Comparison of ENCODE assay signal across 20 mouse cellular contexts in the genomic region with DNA sequence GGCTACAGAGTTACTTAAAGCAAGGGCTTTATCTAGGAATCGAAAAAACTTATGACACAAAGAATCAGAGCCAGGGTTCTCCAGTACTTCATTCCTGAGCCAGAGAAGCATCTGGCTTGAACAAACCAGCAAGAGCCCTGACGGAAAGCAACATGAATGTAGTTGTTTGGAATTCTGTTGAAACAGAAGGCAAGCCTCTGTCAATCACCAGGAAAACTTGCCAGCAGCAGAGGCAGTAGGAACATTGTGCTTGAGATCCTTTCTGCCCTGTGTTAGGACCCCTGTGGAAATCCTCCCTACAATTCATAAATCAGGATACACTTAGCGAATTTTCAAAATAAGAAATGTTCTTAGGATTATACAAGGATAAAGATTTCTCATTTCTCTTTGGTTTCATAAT.
DNase-seq lines count a peak whose midpoint lies in the region; ATAC-seq lines count a peak whose summit lies in the region.
"Had no signal": no experiment of that assay in that cellular context is flagged by ENCODE, and none has a peak within 500 bp of the region (broad histone marks: within the 10 kb centered on the region; RNA-seq: fewer than 3 reads in every experiment).

No protein-coding gene starts in this region.

- H3K27me3 ChIP-seq in forebrain, embryonic 11.5 days (ENCODE audit: control insufficient read depth, insufficient read depth, low read length) = no peaks in the 10 kb centered on the region
- no peaks in the 10 kb centered on the region for H3K27me3 ChIP-seq in forebrain, embryonic 12.5 days
- no peaks in the 10 kb centered on the region for H3K27me3 ChIP-seq in midbrain, embryonic 12.5 days
- H3K27me3 ChIP-seq in midbrain, embryonic 15.5 days (replicated peaks) = no peaks in the 10 kb centered on the region
- no peaks in the 10 kb centered on the region for H3K27me3 ChIP-seq in forebrain, embryonic 16.5 days (replicated peaks; ENCODE audit: control insufficient read depth, insufficient read depth, low read length)
- H3K27me3 ChIP-seq: liver, embryonic 15.5 days; megakaryocyte, embryonic 14.5 days; neural tube, embryonic 15.5 days had no signal

- H3K9me3 ChIP-seq in forebrain, embryonic 11.5 days (ENCODE audit: control insufficient read depth, low read length) = no peaks in the 10 kb centered on the region
- no peaks in the 10 kb centered on the region for H3K9me3 ChIP-seq in forebrain, embryonic 12.5 days
- no peaks in the 10 kb centered on the region for H3K9me3 ChIP-seq in midbrain, embryonic 12.5 days
- no peaks in the 10 kb centered on the region for H3K9me3 ChIP-seq in midbrain, embryonic 15.5 days
- H3K9me3 ChIP-seq in forebrain, embryonic 16.5 days (ENCODE audit: control insufficient read depth, low read length) = no peaks in the 10 kb centered on the region
- H3K9me3 ChIP-seq: liver, embryonic 15.5 days; megakaryocyte, embryonic 14.5 days; neural tube, embryonic 15.5 days had no signal

- DNase-seq in forebrain, embryonic 11.5 days (ENCODE audit: low spot score) = no peak
- peak; percentile 6 to 45 for DNase-seq in layer of hippocampus, postnatal 14 days (ENCODE audit: low spot score in 2 of 2)
- DNase-seq in frontal cortex, postnatal 14 days (ENCODE audit: low spot score in 2 of 2) = no peak
- DNase-seq: adrenal gland, postnatal 10 days; B cell, adult 2 months; cerebellum, adult 9-11 months; heart, postnatal 14 days; kidney, adult 8-10 months; kidney, postnatal 25 days; lung, postnatal 10 days; right cerebral cortex, postnatal 4 days had no signal

- no peak overlapping the region for H3K9ac ChIP-seq in forebrain, embryonic 11.5 days (ENCODE audit: low read length)
- H3K9ac ChIP-seq in forebrain, embryonic 12.5 days = no peak overlapping the region
- H3K9ac ChIP-seq in midbrain, embryonic 12.5 days (replicated peaks) = no peak overlapping the region
- H3K9ac ChIP-seq in midbrain, embryonic 15.5 days = no peak overlapping the region
- no peak overlapping the region for H3K9ac ChIP-seq in forebrain, embryonic 16.5 days (replicated peaks; ENCODE audit: low read depth, low read length)
- H3K9ac ChIP-seq: liver, embryonic 15.5 days; neural tube, embryonic 15.5 days had no signal

- H3K4me2 ChIP-seq in forebrain, embryonic 11.5 days (ENCODE audit: low read depth, low read length, severe bottlenecking) = no peak overlapping the region
- H3K4me2 ChIP-seq in forebrain, embryonic 12.5 days = no peak overlapping the region
- no peak overlapping the region for H3K4me2 ChIP-seq in midbrain, embryonic 12.5 days (replicated peaks)
- no peak overlapping the region for H3K4me2 ChIP-seq in midbrain, embryonic 15.5 days
- no peak overlapping the region for H3K4me2 ChIP-seq in forebrain, embryonic 16.5 days (ENCODE audit: low read length)
- H3K4me2 ChIP-seq: heart, embryonic 11.5 days; liver, embryonic 15.5 days; neural tube, embryonic 15.5 days had no signal

- no peak overlapping the region for H3K27ac ChIP-seq in forebrain, embryonic 11.5 days (ENCODE audit: low read depth, low read length)
- H3K27ac ChIP-seq in forebrain, embryonic 12.5 days = no peak overlapping the region
- no peak overlapping the region for H3K27ac ChIP-seq in midbrain, embryonic 12.5 days (replicated peaks)
- H3K27ac ChIP-seq in midbrain, embryonic 15.5 days = no peak overlapping the region
- H3K27ac ChIP-seq in forebrain, embryonic 16.5 days (ENCODE audit: low read length) = no peak overlapping the region
- H3K27ac ChIP-seq: liver, embryonic 15.5 days; neural tube, embryonic 15.5 days had no signal

- no peaks in the 10 kb centered on the region for H3K36me3 ChIP-seq in forebrain, embryonic 11.5 days (ENCODE audit: control insufficient read depth, insufficient read depth, low read length)
- H3K36me3 ChIP-seq in forebrain, embryonic 12.5 days (replicated peaks) = no peaks in the 10 kb centered on the region
- H3K36me3 ChIP-seq in midbrain, embryonic 12.5 days = no peaks in the 10 kb centered on the region
- H3K36me3 ChIP-seq in midbrain, embryonic 15.5 days (replicated peaks) = no peaks in the 10 kb centered on the region
- H3K36me3 ChIP-seq in forebrain, embryonic 16.5 days (ENCODE audit: control insufficient read depth, insufficient read depth) = no peaks in the 10 kb centered on the region
- H3K36me3 ChIP-seq: liver, embryonic 15.5 days; neural tube, embryonic 15.5 days had no signal

- peak; percentile 55; the same call in 1 of the 2 replicates for ATAC-seq in forebrain, embryonic 11.5 days (replicated peaks; ENCODE audit: low FRiP score)
- no peak for ATAC-seq in forebrain, embryonic 12.5 days (ENCODE audit: low FRiP score)
- ATAC-seq in midbrain, embryonic 12.5 days (ENCODE audit: low FRiP score, low read depth) = 0 out of 2 replicates have a peak, but pooled peaks have one; percentile 23
- no peak for ATAC-seq in midbrain, embryonic 15.5 days (replicated peaks)
- peak; percentile 68; the same call in 1 of the 2 replicates for ATAC-seq in forebrain, embryonic 16.5 days
- ATAC-seq: inflammation-experienced regulatory T-cells, adult 6 months had no signal

- 55% methylated on average over 3 of the region's 3 CpGs for WGBS in forebrain, embryonic 11.5 days
- 37% methylated on average over 3 of the region's 3 CpGs for WGBS in forebrain, embryonic 12.5 days
- WGBS in midbrain, embryonic 12.5 days = 54% methylated on average over 3 of the region's 3 CpGs
- WGBS in midbrain, embryonic 15.5 days = 40% methylated on average over 3 of the region's 3 CpGs
- 27% methylated on average over 3 of the region's 3 CpGs for WGBS in forebrain, embryonic 16.5 days

- H3K4me1 ChIP-seq in forebrain, embryonic 11.5 days (replicated peaks; ENCODE audit: control insufficient read depth, insufficient read depth, low read length) = no peaks in the 10 kb centered on the region
- H3K4me1 ChIP-seq in forebrain, embryonic 12.5 days = no peaks in the 10 kb centered on the region
- H3K4me1 ChIP-seq in midbrain, embryonic 12.5 days = no peaks in the 10 kb centered on the region
- H3K4me1 ChIP-seq in midbrain, embryonic 15.5 days = no peaks in the 10 kb centered on the region
- H3K4me1 ChIP-seq in forebrain, embryonic 16.5 days (replicated peaks; ENCODE audit: control insufficient read depth, insufficient read depth, low read length) = 0 out of 2 replicates have a peak, but pooled peaks cover 2% of the 10 kb centered on the region
- H3K4me1 ChIP-seq: liver, embryonic 15.5 days; megakaryocyte, embryonic 14.5 days; neural tube, embryonic 15.5 days had no signal

- no peak overlapping the region for H3K4me3 ChIP-seq in forebrain, embryonic 11.5 days (ENCODE audit: low read depth, low read length)
- H3K4me3 ChIP-seq in forebrain, embryonic 12.5 days (replicated peaks) = no peak overlapping the region
- no peak overlapping the region for H3K4me3 ChIP-seq in midbrain, embryonic 12.5 days
- no peak overlapping the region for H3K4me3 ChIP-seq in midbrain, embryonic 15.5 days
- no peak overlapping the region for H3K4me3 ChIP-seq in forebrain, embryonic 16.5 days (replicated peaks; ENCODE audit: low read length)
- H3K4me3 ChIP-seq: liver, embryonic 15.5 days; megakaryocyte, embryonic 14.5 days; neural tube, embryonic 15.5 days had no signal

Comparison
In these comparisons a context has a peak if more than half of its experiments do, and no peak if none do; other contexts are left out.
1. ATAC-seq: peak in forebrain, embryonic 11.5 days (single experiment), midbrain, embryonic 12.5 days (single experiment) and forebrain, embryonic 16.5 days (single experiment); none in forebrain, embryonic 12.5 days (single experiment) and midbrain, embryonic 15.5 days (single experiment).
2. DNase-seq: peak in layer of hippocampus, postnatal 14 days (2 of 2); none in forebrain, embryonic 11.5 days (single experiment) and frontal cortex, postnatal 14 days (0 of 2).